Mouse (Mus musculus): ENCODE measurements around the gene Sv2c. TPM values are rescaled to one million over a fixed set of nuclear protein-coding genes. Genes with fewer than 3 reads are reported as not detected.

The Sv2c gene
- polyA plus RNA-seq, 1 experiment: 47.3 TPM

- H3K4me1 ChIP-seq (ENCODE audit: control insufficient read depth, insufficient read depth, low read length): no peaks in the 10 kb centered on the region; the same call in 1 of the 2 replicates
- TF ChIP-seq POLR2A (IDR thresholded peaks at IDR 0.05; ENCODE audit: borderline replicate concordance, insufficient read depth, low read length): no peak
- TF ChIP-seq CTCF (IDR thresholded peaks at IDR 0.05; ENCODE audit: borderline replicate concordance, insufficient read depth, low read depth, low read length): no peak
- WGBS: 9% methylated on average over 28 of the region's 28 CpGs
- DNase-seq: peak; percentile 11 to 14
- no peak overlapping the region for H3K27ac ChIP-seq (ENCODE audit: insufficient read depth, low read length)
- peak overlapping the region; percentile 70 for H3K4me3 ChIP-seq (replicated peaks; ENCODE audit: insufficient read depth, low read depth, low read length)
- no peaks in the 10 kb centered on the region for H3K27me3 ChIP-seq (ENCODE audit: control insufficient read depth, insufficient read depth, low read length)
These were observed 1.2 kb upstream of the Sv2c start for GRCm38 (mm10) chr13:96133363-96134100.

GRCm38 (mm10) chr13:96132833-96133232 is 456 bp upstream of the Sv2c start:
- no peaks in the 10 kb centered on the region; the same call in 1 of the 2 replicates for H3K4me1 ChIP-seq (ENCODE audit: control insufficient read depth, insufficient read depth, low read length)
- WGBS: 1% methylated on average over 15 of the region's 15 CpGs
- DNase-seq: no peak
- no peak overlapping the region for H3K27ac ChIP-seq (ENCODE audit: insufficient read depth, low read length)
- H3K4me3 ChIP-seq (replicated peaks; ENCODE audit: insufficient read depth, low read depth, low read length): peak overlapping the region; percentile 80
- H3K27me3 ChIP-seq (ENCODE audit: control insufficient read depth, insufficient read depth, low read length): no peaks in the 10 kb centered on the region
- TF ChIP-seq POLR2A (IDR thresholded peaks at IDR 0.05; ENCODE audit: borderline replicate concordance, insufficient read depth, low read length): no peak
- TF ChIP-seq CTCF (IDR thresholded peaks at IDR 0.05; ENCODE audit: borderline replicate concordance, insufficient read depth, low read depth, low read length): no peak

GRCm38 (mm10) chr13:96131911-96132310 is 466 bp downstream of the Sv2c start:
- Histone ChIP-seq H3K4me1 (ENCODE audit: control insufficient read depth, insufficient read depth, low read length) (no peaks in the 10 kb centered on the region; the same call in 1 of the 2 replicates), H3K4me3 (replicated peaks; ENCODE audit: insufficient read depth, low read depth, low read length) (peak overlapping the region; percentile 80), H3K27ac (ENCODE audit: insufficient read depth, low read length) (0 out of 2 replicates have a peak overlapping the region, but pooled peaks have one; percentile 31), H3K27me3 (ENCODE audit: control insufficient read depth, insufficient read depth, low read length) (no peaks in the 10 kb centered on the region)
- peak in 1 of 2 experiments; percentile 17 for DNase-seq
- 0% methylated on average over 19 of the region's 19 CpGs for whole genome bisulfite sequencing
- TF ChIP-seq POLR2A (IDR thresholded peaks at IDR 0.05; ENCODE audit: borderline replicate concordance, insufficient read depth, low read length): no peak
- no peak for TF ChIP-seq CTCF (IDR thresholded peaks at IDR 0.05; ENCODE audit: borderline replicate concordance, insufficient read depth, low read depth, low read length)

- Histone ChIP-seq H3K4me3 (replicated peaks; ENCODE audit: insufficient read depth, low read depth, low read length) (peak overlapping the region; percentile 80), H3K4me1 (ENCODE audit: control insufficient read depth, insufficient read depth, low read length) (no peaks in the 10 kb centered on the region; the same call in 1 of the 2 replicates), H3K27me3 (ENCODE audit: control insufficient read depth, insufficient read depth, low read length) (no peaks in the 10 kb centered on the region), H3K27ac (ENCODE audit: insufficient read depth, low read length) (peak overlapping the region; percentile 80; the same call in 1 of the 2 replicates)
- DNase-seq: peak; percentile 71 to 84
- WGBS: under 1% methylated on average over 27 of the region's 30 CpGs
- TF ChIP-seq POLR2A (IDR thresholded peaks at IDR 0.05; ENCODE audit: borderline replicate concordance, insufficient read depth, low read length) (peak; percentile 63; the same call in 1 of the 2 replicates), CTCF (IDR thresholded peaks at IDR 0.05; ENCODE audit: borderline replicate concordance, insufficient read depth, low read depth, low read length) (no peak)
These were observed 1.3 kb downstream of the Sv2c start for GRCm38 (mm10) chr13:96131050-96131449.

GRCm38 (mm10) chr13:96129081-96129480 is 3.3 kb downstream of the Sv2c start:
- WGBS: 76% methylated on average over 3 of the region's 3 CpGs
- Histone ChIP-seq H3K4me3 (replicated peaks; ENCODE audit: insufficient read depth, low read depth, low read length) (no peak overlapping the region), H3K27ac (ENCODE audit: insufficient read depth, low read length) (no peak overlapping the region), H3K27me3 (ENCODE audit: control insufficient read depth, insufficient read depth, low read length) (no peaks in the 10 kb centered on the region), H3K4me1 (ENCODE audit: control insufficient read depth, insufficient read depth, low read length) (no peaks in the 10 kb centered on the region; the same call in 1 of the 2 replicates)
- DNase-seq: no peak
- TF ChIP-seq POLR2A (IDR thresholded peaks at IDR 0.05; ENCODE audit: borderline replicate concordance, insufficient read depth, low read length): no peak
- TF ChIP-seq CTCF (IDR thresholded peaks at IDR 0.05; ENCODE audit: borderline replicate concordance, insufficient read depth, low read depth, low read length): no peak

GRCm38 (mm10) chr13:96126669-96127068 is 5.7 kb downstream of the Sv2c start:
- Histone ChIP-seq H3K27ac (ENCODE audit: insufficient read depth, low read length) (no peak overlapping the region), H3K4me3 (replicated peaks; ENCODE audit: insufficient read depth, low read depth, low read length) (no peak overlapping the region), H3K4me1 (ENCODE audit: control insufficient read depth, insufficient read depth, low read length) (no peaks in the 10 kb centered on the region; the same call in 1 of the 2 replicates), H3K27me3 (ENCODE audit: control insufficient read depth, insufficient read depth, low read length) (no peaks in the 10 kb centered on the region)
- TF ChIP-seq POLR2A (IDR thresholded peaks at IDR 0.05; ENCODE audit: borderline replicate concordance, insufficient read depth, low read length) (no peak), CTCF (IDR thresholded peaks at IDR 0.05; ENCODE audit: borderline replicate concordance, insufficient read depth, low read depth, low read length) (no peak)
- no peak for DNase-seq
- WGBS: 78% methylated on average over 6 of the region's 6 CpGs

GRCm38 (mm10) chr13:96125011-96125410 is 7.4 kb downstream of the Sv2c start:
- no peaks in the 10 kb centered on the region for H3K27me3 ChIP-seq (ENCODE audit: control insufficient read depth, insufficient read depth, low read length)
- 66% methylated on average over 5 of the region's 5 CpGs for WGBS
- no peak overlapping the region for H3K27ac ChIP-seq (ENCODE audit: insufficient read depth, low read length)
- H3K4me3 ChIP-seq (replicated peaks; ENCODE audit: insufficient read depth, low read depth, low read length): no peak overlapping the region
- DNase-seq: no peak
- no peaks in the 10 kb centered on the region; the same call in 1 of the 2 replicates for H3K4me1 ChIP-seq (ENCODE audit: control insufficient read depth, insufficient read depth, low read length)
- TF ChIP-seq CTCF (IDR thresholded peaks at IDR 0.05; ENCODE audit: borderline replicate concordance, insufficient read depth, low read depth, low read length) (no peak), POLR2A (IDR thresholded peaks at IDR 0.05; ENCODE audit: borderline replicate concordance, insufficient read depth, low read length) (no peak)

GRCm38 (mm10) chr13:96112711-96113110 is 19.7 kb downstream of the Sv2c start:
- TF ChIP-seq CTCF (IDR thresholded peaks at IDR 0.05; ENCODE audit: borderline replicate concordance, insufficient read depth, low read depth, low read length) (no peak), POLR2A (IDR thresholded peaks at IDR 0.05; ENCODE audit: borderline replicate concordance, insufficient read depth, low read length) (no peak)

More at GRCm38 (mm10) chr13:96112711-96113110, 19.7 kb downstream of the Sv2c start:
- no peaks in the 10 kb centered on the region for H3K27me3 ChIP-seq (ENCODE audit: control insufficient read depth, insufficient read depth, low read length)
- 53% methylated on average over 2 of the region's 2 CpGs for WGBS
- no peak overlapping the region for H3K4me3 ChIP-seq (replicated peaks; ENCODE audit: insufficient read depth, low read depth, low read length)
- H3K4me1 ChIP-seq (ENCODE audit: control insufficient read depth, insufficient read depth, low read length): no peaks in the 10 kb centered on the region
- no peak for DNase-seq
- H3K27ac ChIP-seq (ENCODE audit: insufficient read depth, low read length): no peak overlapping the region

Data from cerebellum, adult 2 months (tissue).